Mouse (Mus musculus): ENCODE measurements around the gene Smok3a. TPM values are rescaled to one million over a fixed set of nuclear protein-coding genes. Genes with fewer than 3 reads are reported as not detected.
"Not testable (repeated sequence)": the region's sequence is repeated elsewhere in the genome, so short reads cannot be mapped to it uniquely, and the experiment has no call there.

Smok3a gene
- total RNA-seq (2022), result not detected

- not testable (repeated sequence) for DNase-seq (ENCODE audit: low spot score in 2 of 2)
These were observed at the start of gene Smok3a, which contains the start of gene Smok3b for GRCm38 (mm10) chr5:138020961-138021479. Gene Smok3a (plus strand): TSS chr5:138021261. Gene Smok3b (plus strand): TSS chr5:138021429.

GRCm38 (mm10) chr5:137973161-137973560 is 47.9 kb upstream of the Smok3a start:
- DNase-seq (ENCODE audit: low spot score in 2 of 2), result no peak

- peak in 1 of 2 experiments; percentile 6 for DNase-seq (ENCODE audit: low spot score in 2 of 2)
These were observed 47.3 kb upstream of the Smok3a start for GRCm38 (mm10) chr5:137973738-137974137.

- DNase-seq (ENCODE audit: low spot score in 2 of 2), result no peak
These were observed 46.3 kb upstream of the Smok3a start for GRCm38 (mm10) chr5:137974724-137975123.

- no peak for DNase-seq (ENCODE audit: low spot score in 2 of 2)
These were observed 45.6 kb upstream of the Smok3a start for GRCm38 (mm10) chr5:137975434-137975833.

GRCm38 (mm10) chr5:137977291-137977690 is 43.8 kb upstream of the Smok3a start:
- no peak for DNase-seq (ENCODE audit: low spot score in 2 of 2)

- no peak for DNase-seq (ENCODE audit: low spot score in 2 of 2)
These were observed 42.0 kb upstream of the Smok3a start for GRCm38 (mm10) chr5:137979081-137979480.

- no peak for DNase-seq (ENCODE audit: low spot score in 2 of 2)
These were observed 39.8 kb upstream of the Smok3a start, which contains the start of gene Azgp1 for GRCm38 (mm10) chr5:137981300-137981699. Gene Azgp1 (plus strand): TSS chr5:137981520.

- DNase-seq (ENCODE audit: low spot score in 2 of 2), result no peak
These were observed 34.7 kb upstream of the Smok3a start for GRCm38 (mm10) chr5:137986351-137986750.

GRCm38 (mm10) chr5:138009437-138009836 is 11.6 kb upstream of the Smok3a start:
- no peak for DNase-seq (ENCODE audit: low spot score in 2 of 2)

- DNase-seq (ENCODE audit: low spot score in 2 of 2), result no peak
These were observed 8.7 kb upstream of the Smok3a start for GRCm38 (mm10) chr5:138012382-138012781.

GRCm38 (mm10) chr5:138016530-138016929 is 4.5 kb upstream of the Smok3a start:
- DNase-seq (ENCODE audit: low spot score in 2 of 2), result no peak

- DNase-seq (ENCODE audit: low spot score in 2 of 2), result no peak
These were observed 4.1 kb upstream of the Smok3a start for GRCm38 (mm10) chr5:138016997-138017396.

GRCm38 (mm10) chr5:138019577-138019976 is 1.5 kb upstream of the Smok3a start:
- not testable (repeated sequence) for DNase-seq (ENCODE audit: low spot score in 2 of 2)

GRCm38 (mm10) chr5:138052894-138053293 is 31.8 kb downstream of the Smok3a start, which contains the start of gene Smok3c:
Gene Smok3c (plus strand): TSS chr5:138053194.
- not testable (repeated sequence) for DNase-seq (ENCODE audit: low spot score in 2 of 2)

GRCm38 (mm10) chr5:138073803-138074202 is 52.7 kb downstream of the Smok3a start:
- DNase-seq (ENCODE audit: low spot score in 2 of 2), result no peak

- no peak for DNase-seq (ENCODE audit: low spot score in 2 of 2)
These were observed 54.6 kb downstream of the Smok3a start for GRCm38 (mm10) chr5:138075684-138076083.

- DNase-seq (ENCODE audit: low spot score in 2 of 2), result no peak
These were observed 55.1 kb downstream of the Smok3a start for GRCm38 (mm10) chr5:138076148-138076547.

GRCm38 (mm10) chr5:138080456-138080855 is 59.4 kb downstream of the Smok3a start:
- no peak for DNase-seq (ENCODE audit: low spot score in 2 of 2)

GRCm38 (mm10) chr5:138081446-138081845 is 60.4 kb downstream of the Smok3a start:
- DNase-seq (ENCODE audit: low spot score in 2 of 2), result no peak

- no peak for DNase-seq (ENCODE audit: low spot score in 2 of 2)
These were observed 62.3 kb downstream of the Smok3a start for GRCm38 (mm10) chr5:138083318-138083900.

- no peak for DNase-seq (ENCODE audit: low spot score in 2 of 2)
These were observed 62.9 kb downstream of the Smok3a start for GRCm38 (mm10) chr5:138083936-138084335.
